8 mouse cellular contexts compared by ENCODE assay signal in the genomic region with DNA sequence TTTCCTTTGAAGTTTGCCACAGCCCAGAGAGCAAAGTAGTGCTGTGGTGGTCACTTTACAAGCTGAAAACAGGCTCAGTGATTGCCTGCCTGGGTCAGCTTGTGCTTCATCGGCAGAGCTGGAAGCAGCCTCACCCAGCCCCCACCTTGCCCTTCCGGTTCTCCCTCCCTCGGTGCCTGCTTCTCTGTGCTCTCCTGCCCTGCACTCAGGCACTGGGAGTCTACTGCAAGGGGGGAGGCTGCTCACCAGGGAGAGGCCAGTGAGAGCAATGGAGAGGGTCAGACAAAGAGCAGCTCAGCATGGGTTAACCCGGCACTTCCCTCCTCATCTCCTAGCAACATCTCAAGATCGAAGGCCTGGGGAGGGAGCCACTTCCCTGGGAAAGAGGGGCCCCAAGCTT. TPM values are rescaled to one million over a fixed set of nuclear protein-coding genes. Genes with fewer than 3 reads are reported as not detected.
DNase-seq lines count a peak whose midpoint lies in the region; ATAC-seq and TF ChIP-seq lines count a peak whose summit lies in the region.

No protein-coding gene starts in this region.

- peak; percentile 25 for DNase-seq in thymus, postnatal 0 days (ENCODE audit: low spot score)
- DNase-seq in thymus, postnatal 14 days, result no peak
- DNase-seq in forebrain, embryonic 14.5 days (ENCODE audit: low spot score), result no peak
- DNase-seq in liver, embryonic 14.5 days (ENCODE audit: low read depth in 3 of 3, low spot score in 3 of 3), result no peak
- DNase-seq in spleen, postnatal 14 days (ENCODE audit: low spot score in 2 of 2), result no peak
- DNase-seq in frontal cortex, postnatal 14 days (ENCODE audit: low spot score in 2 of 2), result no peak
- DNase-seq in cerebellum, adult 11 months, result no peak

- peak overlapping the region; percentile 18; the same call in 1 of the 2 replicates for H3K4me2 ChIP-seq in forebrain, embryonic 14.5 days (ENCODE audit: low read length)
- peak overlapping the region; percentile 4 for H3K4me2 ChIP-seq in liver, embryonic 14.5 days (ENCODE audit: low read depth)
- H3K4me2 ChIP-seq in stomach, embryonic 16.5 days (ENCODE audit: low read depth, low read length), result peak overlapping the region; percentile 22

- H3K9ac ChIP-seq in forebrain, embryonic 14.5 days (ENCODE audit: low read length), result peak overlapping the region; percentile 35; the same call in 1 of the 2 replicates
- H3K9ac ChIP-seq in liver, embryonic 14.5 days (replicated peaks), result no peak overlapping the region
- peak overlapping the region; percentile 54 for H3K9ac ChIP-seq in stomach, embryonic 16.5 days (ENCODE audit: low read length)

- no peaks in the 10 kb centered on the region for H3K9me3 ChIP-seq in forebrain, embryonic 14.5 days (replicated peaks; ENCODE audit: control insufficient read depth, low read length)
- H3K9me3 ChIP-seq in liver, embryonic 14.5 days (ENCODE audit: control insufficient read depth, low read length), result no peaks in the 10 kb centered on the region
- H3K9me3 ChIP-seq in stomach, embryonic 16.5 days (replicated peaks; ENCODE audit: control insufficient read depth, low read length), result no peaks in the 10 kb centered on the region

- 1% methylated on average over 5 of the region's 5 CpGs for WGBS in forebrain, embryonic 14.5 days
- under 1% methylated on average over 5 of the region's 5 CpGs for WGBS in liver, embryonic 14.5 days (ENCODE audit: insufficient replicate concordance)
- 2% methylated on average over 5 of the region's 5 CpGs for WGBS in stomach, embryonic 16.5 days

- H3K36me3 ChIP-seq in forebrain, embryonic 14.5 days (ENCODE audit: control insufficient read depth, insufficient read depth, low read length), result no peaks in the 10 kb centered on the region
- H3K36me3 ChIP-seq in liver, embryonic 14.5 days (replicated peaks; ENCODE audit: control insufficient read depth, insufficient read depth, low read depth), result no peaks in the 10 kb centered on the region
- no peaks in the 10 kb centered on the region for H3K36me3 ChIP-seq in stomach, embryonic 16.5 days (ENCODE audit: control insufficient read depth, insufficient read depth, low read length)

- H3K4me3 ChIP-seq in forebrain, embryonic 14.5 days (ENCODE audit: low read depth, low read length), result no peak overlapping the region
- no peak overlapping the region for H3K4me3 ChIP-seq in liver, embryonic 14.5 days (ENCODE audit: insufficient read depth in 1 of 2, low read depth in 2 of 2, low read length in 2 of 2)
- peak overlapping the region; percentile 7; the same call in 1 of the 2 replicates for H3K4me3 ChIP-seq in stomach, embryonic 16.5 days (replicated peaks; ENCODE audit: low read length)

- H3K4me1 ChIP-seq in forebrain, embryonic 14.5 days (ENCODE audit: control insufficient read depth, insufficient read depth, low read length), result peaks cover 17% of the 10 kb centered on the region
- peaks cover 22 to 31% of the 10 kb centered on the region in 2 experiments for H3K4me1 ChIP-seq in liver, embryonic 14.5 days (replicated peaks; ENCODE audit: control insufficient read depth in 2 of 2, insufficient read depth in 2 of 2, low read length in 1 of 2)
- peaks cover 26% of the 10 kb centered on the region for H3K4me1 ChIP-seq in stomach, embryonic 16.5 days (ENCODE audit: control insufficient read depth, insufficient read depth, low read length)

- no peak for TF ChIP-seq CTCF in liver, embryonic 14.5 days (IDR thresholded peaks at IDR 0.05; ENCODE audit: low read depth)

- H3K27me3 ChIP-seq in forebrain, embryonic 14.5 days (replicated peaks; ENCODE audit: control insufficient read depth, insufficient read depth, low read length), result peaks cover 10% of the 10 kb centered on the region; the same call in 1 of the 2 replicates
- peaks cover 2% of the 10 kb centered on the region; the same call in 1 of the 2 replicates for H3K27me3 ChIP-seq in liver, embryonic 14.5 days (ENCODE audit: control insufficient read depth, insufficient read depth, low read length)
- H3K27me3 ChIP-seq in stomach, embryonic 16.5 days (ENCODE audit: control insufficient read depth, insufficient read depth, low read length), result no peaks in the 10 kb centered on the region

- no peak for ATAC-seq in forebrain, embryonic 14.5 days
- no peak for ATAC-seq in liver, embryonic 14.5 days (ENCODE audit: insufficient read depth)
- peak; percentile 1; the same call in 1 of the 2 replicates for ATAC-seq in stomach, embryonic 16.5 days (ENCODE audit: insufficient read depth, low FRiP score)

- no peak for TF ChIP-seq EP300 in liver, embryonic 14.5 days (IDR thresholded peaks at IDR 0.05; ENCODE audit: low read depth)

- no peak overlapping the region for H3K27ac ChIP-seq in forebrain, embryonic 14.5 days (ENCODE audit: low read depth, low read length)
- H3K27ac ChIP-seq in liver, embryonic 14.5 days, result no peak overlapping the region
- H3K27ac ChIP-seq in stomach, embryonic 16.5 days (ENCODE audit: low read length), result no peak overlapping the region

RNA-seq across cellular contexts. Expression of a gene that starts 2.2 kb away (rescaled TPM):
- 0.20 and 0.36 TPM in 2 replicates for polyA plus RNA-seq in thymus, postnatal 0 days (2015; fragmentation: Nextera tagmentation; extraction: Ambion mirVana)
- polyA plus RNA-seq in forebrain, embryonic 14.5 days (2014; fragmentation: Nextera tagmentation; extraction: Ambion mirVana), result 0.62 and 1.1 TPM in 2 replicates
- 0.02 TPM in 1 of 2 replicates, not detected in the other for polyA plus RNA-seq in liver, embryonic 14.5 days (2012; rRNA removed)
- polyA plus RNA-seq in liver, embryonic 14.5 days (2014; fragmentation: Nextera tagmentation; extraction: Ambion mirVana), result 0.06 TPM in 1 of 2 replicates, not detected in the other
- polyA plus RNA-seq in stomach, embryonic 16.5 days (2015; fragmentation: Nextera tagmentation; extraction: Ambion mirVana), result 0.34 and 0.51 TPM in 2 replicates

RNA-seq across cellular contexts. Expression of a gene that starts 2.9 kb away (rescaled TPM):
- 1.4 and 2.0 TPM in 2 replicates for polyA plus RNA-seq in thymus, postnatal 0 days (2015; fragmentation: Nextera tagmentation; extraction: Ambion mirVana)
- polyA plus RNA-seq in forebrain, embryonic 14.5 days (2014; fragmentation: Nextera tagmentation; extraction: Ambion mirVana), result 1.1 and 1.3 TPM in 2 replicates
- polyA plus RNA-seq in liver, embryonic 14.5 days (2012; rRNA removed), result 0.05 and 0.06 TPM in 2 replicates
- polyA plus RNA-seq in liver, embryonic 14.5 days (2014; fragmentation: Nextera tagmentation; extraction: Ambion mirVana), result 0.13 TPM in 1 of 2 replicates, not detected in the other
- 1.8 and 2.1 TPM in 2 replicates for polyA plus RNA-seq in stomach, embryonic 16.5 days (2015; fragmentation: Nextera tagmentation; extraction: Ambion mirVana)

RNA-seq across cellular contexts. Expression of a gene that starts 24.2 kb away (rescaled TPM):
- 1.5 and 2.1 TPM in 2 replicates for polyA plus RNA-seq in thymus, postnatal 0 days (2015; fragmentation: Nextera tagmentation; extraction: Ambion mirVana)
- polyA plus RNA-seq in forebrain, embryonic 14.5 days (2014; fragmentation: Nextera tagmentation; extraction: Ambion mirVana), result 23.3 and 27.1 TPM in 2 replicates
- polyA plus RNA-seq in liver, embryonic 14.5 days (2012; rRNA removed), result 1.1 and 2.0 TPM in 2 replicates
- 1.3 and 1.8 TPM in 2 replicates for polyA plus RNA-seq in liver, embryonic 14.5 days (2014; fragmentation: Nextera tagmentation; extraction: Ambion mirVana)
- 25.9 and 26.6 TPM in 2 replicates for polyA plus RNA-seq in stomach, embryonic 16.5 days (2015; fragmentation: Nextera tagmentation; extraction: Ambion mirVana)

RNA-seq across cellular contexts. Expression of a gene that starts 27.9 kb away (rescaled TPM):
- polyA plus RNA-seq in thymus, postnatal 0 days (2015; fragmentation: Nextera tagmentation; extraction: Ambion mirVana), result 79.7 and 81.0 TPM in 2 replicates
- polyA plus RNA-seq in forebrain, embryonic 14.5 days (2014; fragmentation: Nextera tagmentation; extraction: Ambion mirVana), result 60.9 and 61.6 TPM in 2 replicates
- 20.4 and 21.8 TPM in 2 replicates for polyA plus RNA-seq in liver, embryonic 14.5 days (2012; rRNA removed)
- polyA plus RNA-seq in liver, embryonic 14.5 days (2014; fragmentation: Nextera tagmentation; extraction: Ambion mirVana), result 19.7 and 24.5 TPM in 2 replicates
- polyA plus RNA-seq in stomach, embryonic 16.5 days (2015; fragmentation: Nextera tagmentation; extraction: Ambion mirVana), result 56.8 and 61.1 TPM in 2 replicates

RNA-seq across cellular contexts. Expression of a gene that starts 50.3 kb away (rescaled TPM):
- 30.9 and 36.4 TPM in 2 replicates for polyA plus RNA-seq in thymus, postnatal 0 days (2015; fragmentation: Nextera tagmentation; extraction: Ambion mirVana)
- polyA plus RNA-seq in forebrain, embryonic 14.5 days (2014; fragmentation: Nextera tagmentation; extraction: Ambion mirVana), result 87.6 and 91.9 TPM in 2 replicates
- 32.0 and 32.5 TPM in 2 replicates for polyA plus RNA-seq in liver, embryonic 14.5 days (2012; rRNA removed)
- polyA plus RNA-seq in liver, embryonic 14.5 days (2014; fragmentation: Nextera tagmentation; extraction: Ambion mirVana), result 15.5 and 17.2 TPM in 2 replicates
- 89.4 and 90.8 TPM in 2 replicates for polyA plus RNA-seq in stomach, embryonic 16.5 days (2015; fragmentation: Nextera tagmentation; extraction: Ambion mirVana)
